Mouse (Mus musculus) neutrophil, adult 5-6 weeks (primary cell): ENCODE measurements around the gene Prss23. TPM values are rescaled to one million over a fixed set of nuclear protein-coding genes. Genes with fewer than 3 reads are reported as not detected.

Experiments
- ATAC-seq: fragments of 151-379, 151-347 bp; 2 replicates; pipeline ENCODE4 v1.8.0; 2017; ENCODE audit warnings: mild to moderate bottlenecking, moderate TSS enrichment; ENCODE audit not compliant: insufficient number of reproducible peaks, poor library complexity, low FRiP score, severe bottlenecking; ENCODE audit errors: extremely low read depth
- total RNA-seq: library from RNA; stranded (forward); fragments of 200-1000 nt; gene quantifications from 2 replicates; pipeline ENCODE4 v1.2.3, GENCODE M21; 2017

Prss23 gene
- total RNA-seq, 1 experiment from 2014 or later = 0.70 TPM

- no peak for ATAC-seq
These were observed 10.2 kb downstream of the Prss23 start for GRCm38 (mm10) chr7:89516551-89517459.

GRCm38 (mm10) chr7:89511921-89512514 is 15.0 kb downstream of the Prss23 start:
- no peak for ATAC-seq

- ATAC-seq = no peak
These were observed 18.3 kb downstream of the Prss23 start for GRCm38 (mm10) chr7:89508672-89509071.

GRCm38 (mm10) chr7:89499516-89500307 is 27.3 kb downstream of the Prss23 start:
- ATAC-seq = no peak

- ATAC-seq = no peak
These were observed 43.0 kb downstream of the Prss23 start for GRCm38 (mm10) chr7:89483769-89484568.

GRCm38 (mm10) chr7:89481723-89482122 is 45.3 kb downstream of the Prss23 start:
- ATAC-seq = no peak

- no peak for ATAC-seq
These were observed 48.5 kb downstream of the Prss23 start for GRCm38 (mm10) chr7:89478490-89478889.

GRCm38 (mm10) chr7:89477294-89477999 is 49.5 kb downstream of the Prss23 start:
- ATAC-seq = peak; percentile 48; the same call in 1 of the 2 replicates

- ATAC-seq = no peak
These were observed 53.5 kb downstream of the Prss23 start for GRCm38 (mm10) chr7:89473442-89473841.

- ATAC-seq = no peak
These were observed 63.0 kb downstream of the Prss23 start for GRCm38 (mm10) chr7:89463775-89464592.

- no peak for ATAC-seq
These were observed 63.7 kb downstream of the Prss23 start for GRCm38 (mm10) chr7:89463246-89463645.

- no peak for ATAC-seq
These were observed 64.3 kb downstream of the Prss23 start for GRCm38 (mm10) chr7:89462646-89463207.

GRCm38 (mm10) chr7:89461351-89461750 is 65.6 kb downstream of the Prss23 start:
- no peak for ATAC-seq

- no peak for ATAC-seq
These were observed 66.1 kb downstream of the Prss23 start for GRCm38 (mm10) chr7:89460911-89461310.

GRCm38 (mm10) chr7:89459691-89460090 is 67.3 kb downstream of the Prss23 start:
- ATAC-seq = no peak
